Mouse (Mus musculus) layer of hippocampus, postnatal 14 days (tissue): ENCODE measurements around the gene Trabd2b. TPM values are rescaled to one million over a fixed set of nuclear protein-coding genes. Genes with fewer than 3 reads are reported as not detected.
A peak's percentile ranks its signal among the peaks of the same experiment; 100 is the strongest.

Experiments used
- DNase-seq, 2 experiments: peaks; one replicate each; pipeline ENCODE4 v3.0.0; 2021 to 2022; ENCODE audit warnings: low spot score in 2 of 2, mixed read lengths in 1 of 2
- total RNA-seq, 2 experiments: library from RNA; stranded (reverse); gene quantifications; 2 replicates each; pipeline ENCODE4 v1.2.3; 2021

The Trabd2b gene
- total RNA-seq, 2 experiments from 2014 or later, result 1.1 TPM

DNA sequence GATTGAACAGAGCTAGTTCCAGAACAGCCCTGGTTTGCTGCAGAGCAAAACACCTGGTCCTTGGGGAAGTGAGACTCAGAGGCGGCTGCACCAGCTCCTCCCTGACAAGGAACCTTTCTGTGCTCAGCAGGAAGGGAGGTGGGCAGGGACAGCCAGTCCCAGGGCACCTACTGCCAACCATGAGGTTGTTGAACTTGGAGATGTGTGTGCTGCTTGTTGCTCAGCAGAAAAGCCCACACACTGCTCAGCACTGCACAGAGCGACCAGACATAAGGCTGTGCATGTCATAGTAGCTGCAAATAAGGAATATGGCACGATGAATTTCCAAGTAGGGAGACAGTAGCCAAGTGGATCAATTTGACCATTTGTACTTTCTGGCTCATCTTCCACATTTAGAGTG lies 81.2 kb downstream of the Trabd2b start:
- DNase-seq, result no peak

DNA sequence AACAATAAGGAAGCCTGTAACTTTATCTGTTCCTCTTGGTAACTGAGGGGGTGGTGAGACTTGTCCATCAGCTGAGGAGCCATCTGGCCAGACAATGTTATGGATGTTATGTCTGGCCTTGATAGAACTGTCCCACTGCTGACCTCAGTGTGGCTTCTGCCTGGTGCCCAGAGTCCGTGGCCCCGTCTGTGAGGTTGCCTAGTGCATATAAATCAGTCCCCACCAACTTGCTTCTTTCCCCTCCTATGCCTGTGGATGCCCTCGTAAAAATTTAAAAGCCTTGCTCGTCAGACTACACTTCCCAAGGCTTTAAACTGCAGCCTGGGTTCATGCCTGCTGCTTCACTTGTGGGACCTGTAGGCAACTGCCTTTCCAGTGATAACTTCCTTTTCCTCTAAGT lies 85.6 kb downstream of the Trabd2b start:
- DNase-seq, result no peak

DNA sequence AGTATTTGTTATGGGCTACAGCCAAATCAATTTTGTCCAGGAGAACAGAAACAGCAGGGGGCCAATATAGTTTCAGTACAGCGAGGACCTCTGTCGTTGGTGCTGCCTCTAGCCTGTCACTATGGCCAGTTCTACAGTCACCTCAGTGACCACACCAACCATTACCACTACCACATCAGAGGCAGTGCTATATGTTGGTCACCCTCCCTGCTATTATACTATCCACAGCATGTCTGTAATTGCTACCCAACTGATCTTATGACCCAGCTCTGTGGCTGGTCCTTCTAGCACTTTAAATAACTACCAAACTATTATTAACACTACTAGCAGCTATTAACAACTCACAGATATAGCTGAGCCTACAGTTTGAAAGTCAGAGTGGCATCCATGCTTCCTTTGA lies 87.5 kb downstream of the Trabd2b start:
- no peak for DNase-seq

DNA sequence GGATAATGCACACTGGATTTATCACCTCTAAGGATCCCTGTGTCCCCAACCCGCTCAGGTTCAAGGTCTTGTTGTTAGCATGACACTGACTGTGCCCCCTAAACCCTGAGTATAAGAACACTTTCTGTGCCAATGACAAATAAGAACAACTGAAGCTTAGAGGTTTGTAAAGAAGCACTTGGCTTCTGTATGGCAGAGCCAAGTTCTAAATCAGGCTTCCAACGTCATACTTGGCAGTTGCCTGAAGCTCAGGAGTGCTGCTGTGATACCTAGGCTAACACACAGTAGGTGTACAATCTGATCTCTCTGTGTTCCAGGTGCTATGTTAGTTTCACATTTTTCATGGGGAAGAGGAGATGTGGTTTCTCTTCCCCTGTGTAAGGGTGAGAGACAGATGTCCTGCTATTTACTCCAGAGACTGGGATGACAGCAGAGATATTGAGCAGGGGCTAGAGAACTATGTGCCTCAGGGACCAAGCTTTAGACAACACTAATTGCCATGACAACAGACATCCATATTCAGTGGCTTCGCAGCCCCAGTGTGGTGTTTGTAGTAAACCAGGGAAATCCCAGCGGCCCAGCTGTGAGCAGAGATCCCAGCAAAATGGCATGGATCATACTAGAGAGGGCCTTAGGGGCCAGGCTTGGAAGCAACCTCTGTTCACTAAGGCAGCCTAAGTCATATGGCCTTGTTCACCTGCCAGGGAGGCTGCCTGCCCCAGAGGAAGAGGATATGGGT lies 89.3 kb downstream of the Trabd2b start:
- DNase-seq, result no peak

DNA sequence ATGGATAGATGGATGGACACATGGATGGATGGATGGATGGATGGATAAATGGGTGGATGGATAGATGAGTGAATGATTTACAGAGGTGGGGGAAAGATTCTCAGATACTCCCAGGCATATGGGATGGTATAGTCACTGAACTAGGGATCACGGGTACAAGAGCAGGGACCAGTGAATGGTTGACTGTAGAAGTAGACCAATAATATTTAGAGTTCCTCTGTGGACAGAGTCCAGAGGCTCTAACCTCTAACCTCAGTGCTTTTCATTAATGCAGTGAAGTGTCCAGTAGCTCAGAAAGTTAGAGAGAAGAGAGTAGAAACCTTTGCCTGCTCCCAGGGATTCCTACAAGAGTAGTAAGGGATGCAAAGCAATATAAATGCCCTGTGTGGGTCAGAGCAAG lies 93.1 kb downstream of the Trabd2b start:
- no peak for DNase-seq

DNA sequence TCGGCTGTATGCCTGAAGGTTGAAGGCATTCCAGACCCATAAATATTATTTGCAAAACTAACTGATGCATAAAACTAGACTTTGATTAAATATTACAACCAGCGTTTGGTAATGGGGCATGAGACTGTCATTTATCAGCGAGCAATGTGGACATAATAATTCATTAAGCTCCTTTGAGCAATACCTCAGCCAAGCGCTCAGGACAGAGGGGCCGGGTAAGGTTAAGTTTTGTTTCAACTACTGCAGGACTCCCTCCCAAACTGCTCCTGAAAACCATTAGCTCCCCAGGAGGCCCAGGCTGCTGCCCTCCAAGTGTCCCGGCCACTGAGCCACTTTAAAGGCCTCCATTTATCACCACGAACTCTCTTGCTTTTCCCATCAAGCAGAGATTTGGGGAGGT lies 93.8 kb downstream of the Trabd2b start:
- DNase-seq, result no peak

DNA sequence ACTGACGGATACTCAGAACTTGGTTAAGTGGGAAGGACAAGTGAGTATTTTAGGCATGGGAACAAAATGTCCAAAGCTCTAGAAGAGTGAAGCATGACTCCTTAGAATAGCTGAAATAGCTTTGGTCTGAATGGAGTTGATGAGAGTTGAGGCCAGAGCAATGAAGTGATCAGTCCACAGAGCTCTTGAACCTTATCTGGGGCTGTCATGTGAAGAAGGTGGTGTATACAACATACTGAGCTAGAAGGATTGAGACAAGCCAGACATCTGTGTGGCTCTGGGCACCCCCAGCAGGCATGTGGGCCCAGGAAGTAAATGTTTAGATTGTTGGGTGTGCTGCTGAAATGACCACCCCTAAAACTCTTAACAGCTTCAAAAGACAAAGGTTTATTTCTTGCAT lies 94.5 kb downstream of the Trabd2b start:
- DNase-seq, result no peak

DNA sequence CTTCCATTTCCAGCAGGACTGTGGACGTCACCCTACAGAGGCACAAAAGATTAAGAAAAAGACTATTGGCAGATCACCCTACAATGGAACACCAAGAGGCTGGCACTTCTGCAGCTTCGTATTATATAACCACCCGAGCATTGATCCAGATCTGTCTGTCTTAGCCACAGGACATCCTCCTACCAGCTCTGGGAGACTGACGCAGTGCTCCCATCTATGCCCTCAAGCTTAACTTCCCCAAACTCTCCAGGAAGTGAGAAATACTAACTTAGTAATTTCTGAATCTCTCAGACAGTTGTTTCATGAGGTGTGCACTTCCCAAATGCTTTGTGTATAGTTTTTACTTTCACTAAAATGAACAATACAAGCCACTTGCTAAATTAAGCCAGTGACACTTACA lies 95.1 kb downstream of the Trabd2b start:
- DNase-seq, result no peak

DNA sequence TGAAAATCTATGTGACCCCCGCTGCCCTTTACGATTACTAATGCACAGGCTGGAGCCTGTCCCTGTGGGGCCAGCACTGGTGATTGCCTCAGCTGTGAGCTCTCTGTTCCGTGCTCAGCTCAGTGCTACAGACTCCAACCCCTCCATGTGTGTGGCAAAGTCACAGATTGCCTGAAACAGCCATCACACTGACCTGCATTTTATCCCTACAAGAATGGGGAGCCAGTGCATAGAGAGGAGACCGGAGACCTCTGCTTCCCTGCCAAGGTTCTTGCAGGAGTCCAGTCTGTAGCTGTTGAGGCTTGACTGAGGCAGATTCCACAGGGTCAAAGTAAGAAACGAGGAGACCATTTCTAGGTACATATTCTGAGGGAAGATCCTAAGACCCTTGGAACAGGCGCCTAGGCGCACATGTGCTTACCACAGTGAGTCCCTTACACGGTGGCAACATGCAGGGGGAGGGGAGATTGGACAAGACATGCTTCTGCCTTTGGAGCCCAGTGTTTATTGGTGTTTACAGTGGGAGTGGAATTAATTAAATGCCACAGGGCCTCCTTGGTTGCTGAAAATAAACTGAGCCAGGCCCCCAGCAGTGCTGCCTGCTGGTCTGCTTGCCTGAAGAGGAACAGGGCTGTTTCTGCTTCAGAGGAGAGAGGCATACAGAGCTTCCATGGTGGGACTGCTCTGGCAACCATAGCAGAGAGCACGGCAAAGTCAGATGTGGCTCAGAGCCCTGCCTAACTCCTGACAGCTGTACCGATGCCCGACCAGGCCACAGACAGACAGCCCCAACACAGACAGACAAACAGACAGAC lies 97.9 kb downstream of the Trabd2b start:
- DNase-seq, result no peak

DNA sequence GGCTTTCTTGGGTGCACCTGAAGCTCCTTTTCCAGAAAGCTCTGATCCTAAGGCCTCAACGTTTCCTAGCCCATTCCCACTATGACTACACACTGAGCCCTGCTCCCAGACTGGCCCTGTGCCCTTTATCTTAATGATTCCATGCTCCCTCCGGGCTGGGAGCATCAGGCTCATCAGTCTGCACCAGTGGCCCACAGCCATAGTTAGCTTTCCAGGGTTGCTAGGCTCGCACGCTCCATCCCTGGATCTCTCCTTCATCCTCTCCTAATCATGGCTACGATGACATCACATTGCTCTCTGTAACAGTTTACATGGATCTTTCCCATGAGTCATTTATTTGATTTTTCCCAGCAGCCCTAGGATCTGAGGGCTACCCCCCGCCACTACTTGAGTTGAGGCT lies 103.1 kb downstream of the Trabd2b start:
- no peak for DNase-seq

DNA sequence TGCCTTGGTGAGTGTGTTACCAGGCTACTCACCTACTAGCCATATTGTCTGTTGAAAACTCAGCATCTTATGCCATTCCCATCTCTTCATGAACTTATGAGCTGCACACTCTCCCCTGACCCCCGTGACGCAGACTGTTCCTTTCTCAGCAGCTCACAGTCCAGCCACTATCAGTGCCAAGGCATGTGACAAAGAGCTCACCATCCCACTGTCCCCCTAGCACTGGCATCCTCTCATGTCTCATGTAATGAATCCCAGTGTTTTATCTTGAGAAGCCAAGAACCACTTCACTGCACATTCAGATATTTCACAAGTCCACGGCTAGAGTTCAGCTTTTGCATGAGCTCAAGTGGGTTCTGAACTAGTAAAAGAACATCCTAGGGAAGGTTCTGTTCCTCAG lies 105.1 kb downstream of the Trabd2b start:
- no peak for DNase-seq

DNA sequence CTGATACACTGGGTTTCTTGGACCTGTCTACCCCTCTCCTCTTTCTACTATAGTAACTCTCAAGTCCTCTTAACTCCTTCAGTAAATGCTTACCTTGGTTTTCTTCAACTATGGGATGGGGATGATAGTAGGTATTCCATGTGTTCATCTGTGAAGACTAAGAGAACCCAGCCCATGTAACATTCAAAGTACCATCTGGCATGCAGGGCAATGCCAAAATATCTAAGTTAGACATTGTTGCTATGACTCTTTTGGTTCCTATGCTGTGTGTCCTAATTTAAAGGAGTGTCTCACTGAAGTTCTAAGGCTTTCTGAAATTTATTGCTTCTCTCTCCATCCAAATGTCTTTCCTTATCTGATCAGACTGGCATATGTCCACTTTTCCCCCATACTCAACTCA lies 106.6 kb downstream of the Trabd2b start:
- peak in 1 of 2 experiments; percentile 58 for DNase-seq

DNA sequence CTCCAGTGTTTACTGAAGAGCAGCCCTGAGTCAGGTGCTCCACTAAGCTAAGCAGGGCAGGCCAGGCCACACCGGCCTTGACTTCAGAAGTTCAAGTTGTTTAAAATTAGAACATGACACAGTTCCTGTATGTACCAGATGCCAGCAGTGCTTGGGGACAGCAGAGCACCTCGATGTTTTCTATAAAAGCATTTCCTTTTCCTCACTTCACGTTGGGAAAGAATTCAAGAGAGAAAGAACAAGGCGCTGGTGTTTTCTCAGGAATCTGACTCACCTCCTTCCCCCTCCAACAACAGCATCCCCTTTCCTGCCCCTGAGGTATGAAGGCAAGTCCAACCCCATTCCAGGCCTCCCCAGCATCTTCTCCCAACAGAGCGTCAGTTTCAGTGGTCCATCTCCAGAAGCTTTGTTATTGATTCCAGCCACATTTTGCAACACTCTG lies 108.8 kb downstream of the Trabd2b start:
- DNase-seq, result no peak

DNA sequence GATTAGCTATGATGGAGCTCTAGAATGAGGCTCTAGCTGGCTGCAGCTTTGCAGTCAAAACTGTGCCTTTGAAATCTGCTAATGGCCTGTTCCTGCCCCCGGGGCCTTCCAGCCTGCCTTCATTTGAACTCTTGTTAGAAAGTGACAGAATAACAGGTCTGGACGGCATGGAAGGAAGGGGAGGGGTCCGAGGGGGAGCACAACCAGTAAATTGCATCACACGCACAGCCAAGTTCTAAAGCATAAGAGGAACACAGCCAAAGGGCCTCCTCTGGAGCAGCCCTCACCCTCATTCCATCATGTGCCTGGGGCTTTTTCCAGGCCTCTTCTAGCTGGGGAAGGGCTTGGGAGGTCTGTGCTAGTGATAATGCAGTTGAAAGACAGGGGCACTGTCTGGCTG lies 110.1 kb downstream of the Trabd2b start:
- no peak for DNase-seq

DNA sequence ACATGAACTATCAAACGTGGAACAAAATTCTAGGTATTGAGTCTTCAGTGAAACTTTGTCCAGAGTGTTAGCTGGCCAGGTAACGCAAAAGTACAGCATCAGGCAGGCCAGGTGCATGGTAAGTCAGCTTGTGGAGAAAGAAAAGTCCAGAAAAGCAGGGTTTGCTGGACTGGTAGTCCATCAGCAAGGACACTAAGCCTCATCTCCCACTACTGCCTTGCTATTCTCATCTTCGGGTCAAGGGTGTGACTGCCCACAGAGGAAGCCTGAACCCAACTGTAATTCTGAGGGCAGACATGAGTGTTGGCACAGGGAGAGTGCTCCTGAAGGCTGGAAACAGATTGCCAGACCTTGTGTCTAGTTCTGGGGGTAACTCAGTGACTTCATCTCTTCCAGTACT lies 111.5 kb downstream of the Trabd2b start:
- DNase-seq, result no peak

DNA sequence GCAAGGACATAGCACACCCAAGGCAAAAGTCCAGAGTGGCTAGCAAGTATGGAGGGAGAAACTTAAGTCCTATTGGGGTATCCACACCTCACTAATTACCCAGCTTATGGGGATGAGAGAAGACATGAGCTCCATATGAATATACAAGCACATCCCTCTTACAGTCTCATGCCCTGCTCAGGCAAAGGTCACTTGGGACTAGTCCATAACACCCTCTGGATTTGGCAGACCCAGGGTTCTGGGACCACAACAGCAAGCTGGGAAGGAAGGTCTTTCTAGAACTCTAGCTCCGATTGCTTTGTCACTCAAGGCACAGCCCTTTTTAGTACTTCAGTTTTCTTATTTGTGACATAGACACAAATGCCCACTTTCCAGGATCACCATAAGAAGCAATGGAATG lies 112.0 kb downstream of the Trabd2b start:
- DNase-seq, result no peak

DNA sequence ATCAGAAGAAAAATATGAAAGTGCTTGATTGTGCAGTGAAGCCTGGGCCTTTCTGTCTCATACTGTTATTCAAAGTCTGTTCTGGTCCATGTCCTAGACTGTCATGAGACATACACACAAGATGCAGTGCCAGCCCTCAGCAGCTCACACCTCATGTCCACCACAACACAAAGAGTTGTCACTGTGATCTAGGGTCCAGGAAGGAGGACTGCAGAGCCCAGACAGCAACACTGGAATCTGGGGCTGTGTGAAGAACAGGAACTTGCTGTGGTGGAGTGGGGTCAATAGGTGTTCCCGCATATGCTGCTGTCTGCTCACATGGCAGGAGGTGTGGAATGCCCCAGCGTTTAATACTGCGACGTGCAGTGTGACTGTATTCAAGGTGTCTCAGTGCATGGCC lies 112.8 kb downstream of the Trabd2b start:
- no peak for DNase-seq

DNA sequence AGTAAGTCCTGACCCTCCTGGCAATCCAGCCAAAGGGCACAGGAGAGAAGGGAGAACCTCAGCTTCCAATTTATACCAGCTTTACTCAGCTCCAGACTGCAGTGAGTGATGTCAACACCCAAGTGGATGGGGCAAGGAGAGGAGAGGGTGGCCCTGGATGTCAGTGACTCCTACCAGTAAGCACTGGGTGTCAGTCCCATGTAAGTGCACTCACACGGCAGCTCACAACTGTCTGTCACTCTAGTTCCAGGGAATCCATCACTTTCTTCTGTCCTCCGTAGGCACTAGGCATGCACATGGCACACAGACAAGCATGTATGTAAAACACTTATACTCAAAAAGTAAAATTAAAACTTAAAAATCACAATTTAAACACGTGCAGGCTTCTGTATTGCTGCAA lies 113.4 kb downstream of the Trabd2b start:
- DNase-seq, result no peak

DNA sequence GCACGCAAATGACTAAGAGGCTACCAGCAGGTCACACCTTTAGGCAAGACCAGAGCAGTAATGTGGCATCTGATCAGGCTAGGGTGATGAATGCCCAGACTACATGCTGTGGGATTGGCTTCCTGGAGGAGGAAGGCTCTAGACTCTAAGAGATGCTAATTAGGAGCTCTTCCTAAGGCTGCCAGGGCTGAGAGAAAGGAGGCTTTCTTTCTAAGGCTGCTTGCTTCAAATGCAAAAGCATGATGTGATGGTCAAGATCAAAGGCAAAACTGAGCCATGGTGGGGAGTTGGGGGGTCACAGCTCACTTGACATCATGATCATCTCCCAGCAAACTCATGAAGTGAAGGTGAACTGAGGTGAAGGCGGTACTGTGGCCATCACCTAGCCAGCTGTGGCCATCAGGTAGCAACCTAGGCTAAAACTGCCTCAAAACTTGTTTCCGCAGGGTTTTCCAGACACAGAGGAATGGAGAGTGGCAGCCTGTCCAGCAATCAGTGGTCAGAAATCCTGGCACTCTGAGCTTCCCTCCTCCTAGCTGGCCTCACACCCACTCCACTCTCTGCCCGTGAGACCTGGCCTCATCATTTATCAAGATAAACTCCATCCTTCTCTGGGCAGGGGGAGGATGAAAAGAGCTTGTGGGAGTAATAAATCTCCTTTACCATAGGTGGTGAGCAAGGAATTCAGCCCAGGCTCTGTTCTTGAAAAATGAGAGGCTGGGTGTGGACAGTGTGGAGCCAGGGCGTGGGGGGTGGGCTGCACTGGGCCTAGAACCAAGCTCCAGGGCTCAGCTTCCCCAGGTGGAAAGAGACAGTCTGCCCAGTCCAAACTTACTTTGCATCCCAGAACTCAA lies 117.0 kb downstream of the Trabd2b start:
- no peak for DNase-seq

DNA sequence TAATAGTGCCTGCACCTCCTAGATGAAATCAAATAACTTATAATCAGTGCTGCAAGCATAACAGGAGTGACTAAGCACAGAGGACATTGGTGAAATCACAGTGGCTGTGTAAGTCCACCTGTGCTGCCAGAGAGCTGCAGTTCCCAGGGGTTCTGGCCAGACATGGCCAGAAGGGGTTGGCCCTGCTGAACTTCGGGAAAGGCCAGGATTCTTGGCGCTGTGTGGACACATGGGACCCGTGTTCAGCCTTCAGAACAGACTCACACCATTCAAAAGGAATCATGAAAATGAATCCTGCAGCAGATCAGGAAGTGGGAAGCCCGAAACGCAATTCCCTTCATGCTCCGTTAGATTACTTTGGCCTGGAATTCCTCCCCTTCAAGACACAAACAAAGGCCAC lies 125.1 kb downstream of the Trabd2b start:
- DNase-seq, result no peak

DNA sequence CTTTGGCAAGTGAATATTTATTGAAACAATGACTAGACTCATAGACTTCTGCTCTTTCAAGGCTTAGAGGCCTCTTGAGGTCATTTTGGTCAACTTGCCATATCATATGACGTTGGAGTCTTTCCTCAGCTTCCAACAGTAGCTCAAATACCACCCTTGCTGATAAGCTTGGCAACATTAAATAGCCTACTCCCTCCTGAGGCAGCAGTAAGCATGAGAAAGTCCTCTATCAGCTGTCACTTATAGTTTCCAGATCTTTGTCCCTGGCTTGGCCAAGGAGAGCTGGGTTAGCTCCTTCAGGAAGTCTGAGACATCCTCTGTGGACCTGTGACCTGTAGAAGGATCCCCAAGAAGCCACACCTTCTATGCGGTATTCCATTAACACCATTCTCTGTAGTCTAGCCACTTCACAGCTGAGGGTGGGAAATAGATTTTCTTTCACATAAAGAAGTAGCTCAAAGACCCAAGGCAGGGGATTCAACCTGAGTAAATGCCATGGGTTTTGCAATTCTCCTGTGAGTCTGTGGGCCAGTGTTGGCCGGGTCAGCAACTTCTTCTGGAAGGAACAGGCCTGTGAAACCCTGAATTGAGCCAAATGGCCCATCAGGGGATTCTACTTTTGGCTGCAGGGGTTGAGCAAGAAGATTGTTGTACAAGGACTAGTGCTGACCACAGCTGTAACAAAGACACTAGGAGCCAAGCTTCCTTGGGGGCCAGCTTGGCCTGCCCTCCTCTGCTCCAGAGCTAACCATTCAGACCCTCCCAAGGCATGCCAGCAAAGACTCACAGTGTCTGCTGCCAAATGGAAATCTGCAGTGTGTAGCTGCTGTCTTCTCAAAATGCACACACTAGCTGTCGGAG lies 127.6 kb downstream of the Trabd2b start:
- no peak for DNase-seq
